Comparison of ENCODE assay signal across 8 mouse cellular contexts in the genomic region with DNA sequence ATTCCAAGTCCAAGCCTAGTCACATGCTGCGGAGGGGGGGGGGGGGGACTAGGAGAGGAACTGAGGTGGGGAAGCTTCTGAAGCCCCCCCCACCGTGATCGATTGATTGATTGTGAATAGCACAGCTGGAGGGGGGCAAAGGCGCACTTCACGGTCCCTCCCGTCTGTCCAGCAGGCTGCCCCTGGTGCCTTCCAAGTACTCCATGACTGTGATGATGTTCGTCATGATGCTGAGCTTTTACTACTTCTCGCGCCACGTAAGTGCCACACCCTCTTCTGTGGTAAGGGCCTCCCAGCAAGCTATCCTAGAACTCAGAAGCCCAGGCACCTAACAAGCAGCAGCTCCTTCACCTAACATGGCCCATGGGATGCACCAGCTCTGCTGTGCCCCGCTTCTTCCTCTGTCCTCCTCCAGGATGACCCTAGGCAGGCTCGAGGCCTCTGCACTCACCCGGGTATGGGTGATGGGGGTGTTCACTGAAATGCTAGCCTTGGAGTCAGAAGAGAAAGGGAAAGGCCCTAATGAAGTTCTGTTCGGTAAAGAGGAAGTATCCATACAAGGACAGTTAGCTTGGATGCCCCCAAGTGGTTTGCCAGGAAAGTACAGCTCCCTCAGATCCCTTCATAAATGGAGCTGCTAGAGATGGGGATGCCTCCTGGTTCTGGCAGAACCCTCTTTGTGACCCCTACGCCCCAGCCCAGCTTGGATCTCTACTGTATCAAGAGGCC. TPM values are rescaled to one million over a fixed set of nuclear protein-coding genes. Genes with fewer than 3 reads are reported as not detected.
DNase-seq lines count a peak whose midpoint lies in the region; ATAC-seq and TF ChIP-seq lines count a peak whose summit lies in the region.

No protein-coding gene starts in this region.

- H3K4me2 ChIP-seq in forebrain, embryonic 13.5 days = no peak overlapping the region

- ATAC-seq in forebrain, embryonic 13.5 days = 0 out of 2 replicates have a peak, but pooled peaks have one; percentile 19
- peak; percentile 84 for ATAC-seq in granulocyte monocyte progenitor cell, adult 5-6 weeks (replicated peaks; ENCODE audit: poor library complexity, severe bottlenecking)

- no peak overlapping the region for H3K9ac ChIP-seq in forebrain, embryonic 13.5 days

- H3K27me3 ChIP-seq in forebrain, embryonic 13.5 days = no peaks in the 10 kb centered on the region
- no peaks in the 10 kb centered on the region for H3K27me3 ChIP-seq in forebrain, embryonic 10.5 days (ENCODE audit: poor library complexity, severe bottlenecking)

- no peaks in the 10 kb centered on the region for H3K4me1 ChIP-seq in forebrain, embryonic 13.5 days
- peaks cover 8% of the 10 kb centered on the region; the same call in 1 of the 2 replicates for H3K4me1 ChIP-seq in forebrain, embryonic 10.5 days

- H3K9me3 ChIP-seq in forebrain, embryonic 13.5 days (replicated peaks) = no peaks in the 10 kb centered on the region
- H3K9me3 ChIP-seq in forebrain, embryonic 10.5 days = no peaks in the 10 kb centered on the region

- H3K36me3 ChIP-seq in forebrain, embryonic 13.5 days (ENCODE audit: poor library complexity, severe bottlenecking) = peaks cover 87% of the 10 kb centered on the region
- H3K36me3 ChIP-seq in forebrain, embryonic 10.5 days (replicated peaks) = peaks cover 89% of the 10 kb centered on the region

- DNase-seq in forebrain, embryonic 10.5 days (ENCODE audit: extremely low spot score, low spot score) = no peak
- DNase-seq in CD4-positive helper T cell, adult 2 months (ENCODE audit: low read depth, low spot score) = peak; percentile 55
- peak; percentile 66 to 75 for DNase-seq in cerebellum, adult 18-20 months
- peak; percentile 61 to 70 for DNase-seq in layer of hippocampus, adult 2 months (ENCODE audit: low spot score in 2 of 2)
- peak; percentile 20 to 72 for DNase-seq in lung, postnatal 4 days
- DNase-seq in spleen, postnatal 4 days (ENCODE audit: low spot score in 2 of 2) = peak; percentile 38 to 71

- no peak overlapping the region for H3K4me3 ChIP-seq in forebrain, embryonic 13.5 days
- no peak overlapping the region for H3K4me3 ChIP-seq in forebrain, embryonic 10.5 days
- no peak overlapping the region for H3K4me3 ChIP-seq in layer of hippocampus, adult 2 months

- no peak overlapping the region for H3K27ac ChIP-seq in forebrain, embryonic 13.5 days
- no peak overlapping the region for H3K27ac ChIP-seq in forebrain, embryonic 10.5 days
- no peak overlapping the region for H3K27ac ChIP-seq in layer of hippocampus, adult 2 months

- TF ChIP-seq CTCF in layer of hippocampus, adult 2 months (conservative IDR thresholded peaks at IDR 0.05) = peak; percentile 90

- 82% methylated on average over 15 of the region's 15 CpGs for WGBS in forebrain, embryonic 13.5 days
- 80% methylated on average over 15 of the region's 15 CpGs for WGBS in forebrain, embryonic 10.5 days

RNA-seq across cellular contexts. Expression of gene Ptrhd1, which starts 25.3 kb away (rescaled TPM):
- polyA plus RNA-seq in forebrain, embryonic 13.5 days (2015; fragmentation: Nextera tagmentation; extraction: Ambion mirVana) = 5.1 and 5.7 TPM in 2 replicates
- polyA plus RNA-seq in forebrain, embryonic 10.5 days (2016; fragmentation: Nextera tagmentation; extraction: Ambion mirVana) = 6.5 and 6.6 TPM in 2 replicates
- total RNA-seq in granulocyte monocyte progenitor cell, adult 5-6 weeks (2014; fragmentation: Nextera tagmentation) = 7.1 and 7.3 TPM in 2 replicates
- 5.1 and 5.4 TPM in 2 replicates for total RNA-seq in granulocyte monocyte progenitor cell, adult 5-6 weeks (2017)
- total RNA-seq in layer of hippocampus, adult 2 months (2021) = 1 to 10 TPM; 8.0 to 8.2 TPM

RNA-seq across cellular contexts. Expression of gene Cenpo, which starts 25.5 kb away (rescaled TPM):
- polyA plus RNA-seq in forebrain, embryonic 13.5 days (2015; fragmentation: Nextera tagmentation; extraction: Ambion mirVana) = 14.8 and 16.2 TPM in 2 replicates
- 20.6 and 22.2 TPM in 2 replicates for polyA plus RNA-seq in forebrain, embryonic 10.5 days (2016; fragmentation: Nextera tagmentation; extraction: Ambion mirVana)
- total RNA-seq in granulocyte monocyte progenitor cell, adult 5-6 weeks (2014; fragmentation: Nextera tagmentation) = 19.7 and 25.9 TPM in 2 replicates
- total RNA-seq in granulocyte monocyte progenitor cell, adult 5-6 weeks (2017) = 41.1 and 51.9 TPM in 2 replicates
- total RNA-seq in layer of hippocampus, adult 2 months (2021) = 1 to 10 TPM; 4.2 to 4.3 TPM
